Comparison of ENCODE assay signal across 1 mouse cellular context in the genomic region with DNA sequence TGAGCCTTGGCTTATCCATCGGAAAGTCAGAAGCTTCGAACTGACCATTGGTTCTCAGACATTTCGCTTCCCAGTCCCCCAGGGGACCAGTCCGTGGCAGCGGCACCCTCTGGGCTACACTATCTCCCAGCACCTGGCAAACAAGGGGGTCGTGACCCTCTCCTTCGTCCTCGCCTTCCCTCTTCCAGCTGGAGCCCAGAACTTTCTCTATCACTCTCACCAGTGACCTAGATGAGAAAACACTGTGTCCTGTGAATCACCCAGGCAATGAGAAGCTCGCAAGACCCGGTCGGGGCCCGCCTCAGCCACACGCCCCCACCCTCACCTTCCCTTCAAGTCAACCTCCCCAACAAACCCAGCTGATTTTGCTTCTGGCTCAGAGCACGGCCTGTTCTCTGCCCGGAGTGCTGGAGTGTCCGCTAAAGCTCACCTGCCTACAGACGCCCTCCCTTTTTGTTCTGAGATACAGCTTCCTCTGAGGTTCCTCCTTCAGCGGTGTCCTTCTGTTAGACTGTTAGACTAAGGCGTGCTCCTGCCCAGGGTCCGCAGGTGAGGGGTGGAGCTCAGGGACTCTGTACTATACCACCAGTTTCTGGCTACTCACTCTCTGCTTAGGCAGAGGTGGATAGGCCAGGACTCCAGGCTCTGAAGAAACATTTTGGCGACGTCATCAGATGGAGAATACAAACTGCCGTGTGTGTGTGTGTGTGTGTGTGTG.
TF ChIP-seq lines count a peak whose summit lies in the region.

No protein-coding gene starts in this region.

TF ChIP-seq in MEL, 35 proteins besides CTCF, POLR2A, EP300 and RAD21:
- TF ChIP-seq MAZ (IDR thresholded peaks at IDR 0.05; ENCODE audit: low read depth, low read length) (no peak), BHLHE40 (IDR thresholded peaks at IDR 0.05; ENCODE audit: borderline replicate concordance, low read depth, low read length) (no peak), CHD2 (IDR thresholded peaks at IDR 0.05; ENCODE audit: low read length) (no peak), POLR2AphosphoS5 (IDR thresholded peaks at IDR 0.05; ENCODE audit: borderline replicate concordance, low read depth, low read length) (no peak)
